Mouse (Mus musculus) right cerebral cortex, postnatal 36 days (tissue): ENCODE results near the gene Zfp697.
"Not testable (repeated sequence)": the region's sequence is repeated elsewhere in the genome, so short reads cannot be mapped to it uniquely, and the experiment has no call there.

Source experiments
- DNase-seq, 2 experiments: peaks; one replicate each; pipeline ENCODE4 v3.0.0; 2022; ENCODE audit warnings: low spot score in 2 of 2, mixed read lengths in 1 of 2

Zfp697 gene

GRCm38 (mm10) chr3:98507229-98507628 lies 125.0 kb downstream of the Zfp697 start:
- DNase-seq = not testable (repeated sequence)

DNA sequence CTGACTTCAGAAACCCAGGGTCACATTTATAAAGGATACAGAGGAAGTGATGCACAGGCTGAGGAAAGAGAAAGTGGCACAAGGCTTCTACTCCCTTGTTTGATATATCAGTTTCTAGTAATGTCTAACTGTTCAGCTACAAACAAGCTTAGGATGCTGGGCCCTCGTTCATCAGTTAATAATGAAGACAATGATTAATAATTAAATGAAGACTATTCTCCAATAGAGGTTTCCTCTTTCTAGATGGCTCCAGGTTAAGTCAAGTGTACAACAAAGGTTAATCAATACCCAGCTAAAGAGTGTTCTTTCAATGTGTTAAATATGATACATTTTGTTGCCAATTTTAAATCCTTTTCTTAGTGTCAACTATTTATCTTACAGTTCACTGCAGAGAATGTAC lies 128.2 kb downstream of the Zfp697 start, which contains the start of gene Hsd3b4:
TSS of gene Hsd3b4 (minus strand) at position 101 of the 400 bp plus-strand sequence.
- DNase-seq = not testable (repeated sequence)

GRCm38 (mm10) chr3:98522779-98523178 lies 140.5 kb downstream of the Zfp697 start:
- DNase-seq = not testable (repeated sequence)

DNA sequence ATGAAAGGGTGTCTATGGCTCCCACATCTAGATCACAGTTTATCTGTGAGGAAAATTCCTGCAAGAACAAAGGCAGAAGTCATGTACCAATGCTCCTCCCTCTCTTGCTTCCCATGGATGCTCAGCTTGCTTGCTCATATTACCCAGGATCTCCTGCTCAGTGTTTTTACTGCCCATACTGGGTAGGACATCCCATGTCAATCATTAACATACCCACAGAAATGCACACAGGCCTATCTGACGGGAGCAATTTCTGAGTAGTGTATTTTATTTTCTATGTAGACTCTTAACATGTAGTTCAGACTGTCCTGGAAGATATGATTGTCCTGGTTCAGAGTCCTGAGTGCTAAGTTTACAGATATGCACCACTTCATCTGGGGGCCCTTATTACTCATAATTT lies 142.3 kb downstream of the Zfp697 start:
- not testable (repeated sequence) for DNase-seq

DNA sequence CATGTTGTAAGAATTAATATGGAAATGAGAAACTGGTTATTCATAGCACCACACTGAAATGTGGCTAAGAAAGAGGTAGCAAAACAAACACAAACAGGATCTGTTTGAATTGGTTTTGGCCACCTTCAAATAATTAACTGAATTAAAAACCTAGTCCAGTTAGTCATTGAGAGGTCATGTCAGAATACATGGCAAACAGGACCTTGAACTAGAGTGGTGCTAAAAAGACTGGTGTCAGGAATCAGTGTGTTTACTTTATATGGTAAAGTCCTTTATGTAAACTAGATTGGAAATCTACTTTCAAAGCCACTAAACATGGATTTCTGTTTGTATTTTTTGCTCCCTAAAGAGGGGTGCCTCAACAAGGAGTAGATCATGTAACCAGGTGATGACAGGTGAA lies 142.7 kb downstream of the Zfp697 start:
- DNase-seq = not testable (repeated sequence)

DNA sequence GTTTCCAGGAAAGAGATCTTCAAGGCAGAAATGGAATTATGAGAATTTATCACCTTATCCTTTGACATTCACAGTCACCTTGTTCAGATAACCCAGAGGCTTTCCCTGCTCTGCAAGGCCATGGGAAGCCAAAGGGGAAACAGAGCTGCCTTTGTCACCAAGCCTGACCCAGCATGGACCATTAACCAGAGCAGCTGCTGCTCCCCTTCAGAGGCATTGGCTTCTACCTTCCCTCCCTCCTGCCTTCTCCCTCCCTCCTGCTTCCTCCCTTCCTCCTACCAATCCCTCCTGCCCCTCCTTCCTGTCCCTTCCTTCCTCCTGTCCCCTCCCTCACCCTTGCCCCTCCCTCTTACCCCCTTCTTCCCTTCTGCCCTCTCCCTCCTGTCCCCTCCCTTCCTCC lies 165.4 kb downstream of the Zfp697 start:
- not testable (repeated sequence) for DNase-seq

DNA sequence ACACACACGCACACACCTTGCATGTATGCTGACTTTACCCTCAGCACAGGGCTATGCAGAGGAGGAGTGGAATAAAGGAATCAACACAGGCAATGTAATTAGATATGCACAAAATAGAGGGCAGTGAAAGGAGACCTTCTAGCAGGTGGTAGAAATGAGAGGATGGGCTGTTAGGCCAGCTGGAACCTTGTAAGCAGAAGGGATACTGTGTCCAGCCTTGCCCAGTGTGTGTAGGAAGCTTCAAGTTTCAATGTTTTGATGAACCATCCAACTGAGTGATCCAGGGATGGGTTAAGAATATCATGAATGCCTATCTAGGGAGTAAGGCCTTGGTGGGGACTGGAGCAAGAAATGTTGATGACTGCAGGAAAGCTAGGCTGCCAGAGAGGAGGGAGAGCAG lies 166.2 kb downstream of the Zfp697 start:
- DNase-seq = not testable (repeated sequence)

GRCm38 (mm10) chr3:98550215-98550614 lies 168.0 kb downstream of the Zfp697 start:
- not testable (repeated sequence) for DNase-seq

GRCm38 (mm10) chr3:98550832-98551231 lies 168.6 kb downstream of the Zfp697 start:
- DNase-seq = not testable (repeated sequence)

- DNase-seq = not testable (repeated sequence)
Observed at GRCm38 (mm10) chr3:98560711-98561110, 178.4 kb downstream of the Zfp697 start.

GRCm38 (mm10) chr3:98563831-98564230 lies 181.6 kb downstream of the Zfp697 start:
- not testable (repeated sequence) for DNase-seq

- DNase-seq = not testable (repeated sequence)
Observed at GRCm38 (mm10) chr3:98564894-98565293, 182.6 kb downstream of the Zfp697 start.

GRCm38 (mm10) chr3:98567717-98568116 lies 185.5 kb downstream of the Zfp697 start:
- not testable (repeated sequence) for DNase-seq

GRCm38 (mm10) chr3:98581024-98581423 lies 198.8 kb downstream of the Zfp697 start:
- peak; percentile 44 to 70 for DNase-seq

DNA sequence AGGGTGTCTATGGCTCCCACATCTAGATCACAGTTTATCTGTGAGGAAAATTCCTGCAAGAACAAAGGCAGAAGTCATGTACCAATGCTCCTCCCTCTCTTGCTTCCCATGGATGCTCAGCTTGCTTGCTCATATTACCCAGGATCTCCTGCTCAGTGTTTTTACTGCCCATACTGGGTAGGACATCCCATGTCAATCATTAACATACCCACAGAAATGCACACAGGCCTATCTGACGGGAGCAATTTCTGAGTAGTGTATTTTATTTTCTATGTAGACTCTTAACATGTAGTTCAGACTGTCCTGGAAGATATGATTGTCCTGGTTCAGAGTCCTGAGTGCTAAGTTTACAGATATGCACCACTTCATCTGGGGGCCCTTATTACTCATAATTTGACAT lies 199.9 kb downstream of the Zfp697 start:
- DNase-seq = not testable (repeated sequence)

GRCm38 (mm10) chr3:98582622-98583021 lies 200.4 kb downstream of the Zfp697 start:
- DNase-seq = not testable (repeated sequence)

DNA sequence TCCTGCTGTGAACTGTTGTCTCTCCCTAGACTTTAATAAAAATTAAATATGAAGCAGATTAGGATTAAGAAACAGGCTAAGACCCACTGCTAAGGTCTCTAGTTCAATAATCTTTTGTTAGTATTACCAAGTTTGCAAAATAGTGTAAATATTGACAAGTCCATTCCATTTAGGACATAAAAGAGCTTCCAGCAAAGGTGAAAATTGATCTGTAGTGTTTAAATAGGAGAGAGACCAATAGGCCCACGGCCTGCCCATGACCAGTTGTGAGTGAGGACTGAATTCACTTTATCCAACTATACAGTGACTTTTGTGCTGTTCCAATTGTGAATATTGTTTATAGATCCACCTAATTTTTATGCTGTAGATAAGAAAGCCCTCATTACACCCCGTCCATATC lies 205.5 kb downstream of the Zfp697 start:
- DNase-seq = no peak

DNA sequence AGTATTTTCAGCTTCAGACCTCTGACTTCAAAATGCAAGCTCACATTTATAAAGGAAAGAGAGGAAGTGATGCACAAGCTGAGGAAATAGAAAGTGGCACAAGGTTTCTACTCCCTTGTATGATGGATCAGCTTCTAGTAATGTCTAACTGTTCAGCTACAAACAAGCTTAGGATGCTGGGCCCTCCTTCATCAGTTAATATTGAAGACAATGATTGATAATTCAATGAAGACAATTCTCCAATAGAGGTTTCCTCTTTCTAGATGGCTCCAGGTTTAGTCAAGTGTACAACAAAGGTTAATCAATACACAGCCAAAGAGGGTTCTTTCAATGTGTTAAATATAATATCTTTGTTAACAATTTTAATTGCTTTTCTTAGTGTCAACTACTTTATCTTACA lies 206.4 kb downstream of the Zfp697 start, which contains the start of gene Gm10681:
TSS of gene Gm10681 (minus strand) at position 101 of the 400 bp plus-strand sequence.
- DNase-seq = no peak

- not testable (repeated sequence) for DNase-seq
Observed at GRCm38 (mm10) chr3:98613540-98613939, 231.3 kb downstream of the Zfp697 start.

- no peak for DNase-seq
Observed at GRCm38 (mm10) chr3:98613963-98614362, 231.7 kb downstream of the Zfp697 start.

- not testable (repeated sequence) for DNase-seq
Observed at GRCm38 (mm10) chr3:98614406-98614927, 232.2 kb downstream of the Zfp697 start.

DNA sequence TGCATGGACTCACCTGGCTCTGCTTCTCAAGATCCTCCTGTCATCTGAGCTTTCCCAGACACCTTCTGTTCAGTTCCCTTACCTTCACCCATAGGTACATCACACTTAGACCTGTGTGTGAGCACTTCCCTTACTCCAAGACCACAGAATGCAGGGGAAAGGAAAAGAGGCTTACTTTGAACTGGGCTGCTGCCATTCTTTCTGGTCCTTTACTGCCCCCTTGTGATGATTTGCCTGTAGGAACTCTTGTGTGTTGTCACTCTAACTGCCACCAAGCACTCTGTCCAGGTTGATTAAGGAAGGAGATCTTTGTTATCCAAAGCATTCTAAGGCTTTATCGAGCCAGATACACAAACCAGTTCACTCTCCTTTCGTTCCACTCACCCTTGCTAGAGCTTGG lies 234.0 kb downstream of the Zfp697 start:
- not testable (repeated sequence) for DNase-seq

DNA sequence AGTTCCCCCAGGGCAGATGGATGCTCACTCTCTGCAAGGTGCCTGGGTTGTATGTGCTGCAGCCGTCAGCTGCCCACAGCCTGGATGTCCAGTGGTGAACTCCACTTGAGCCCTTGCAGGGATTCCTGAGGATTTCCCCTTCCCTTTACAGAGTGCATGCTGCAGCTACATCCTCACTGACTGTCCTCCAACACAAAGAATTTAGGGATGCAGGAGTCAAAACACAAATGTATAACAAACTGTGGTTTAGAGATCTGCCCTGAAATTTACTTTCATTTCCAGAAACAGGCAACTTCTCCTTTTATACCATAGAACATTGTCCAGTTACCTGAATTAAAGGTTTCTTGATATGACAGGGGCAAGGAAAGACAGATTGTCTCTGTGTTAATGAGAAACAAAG lies 234.5 kb downstream of the Zfp697 start:
- DNase-seq = not testable (repeated sequence)

GRCm38 (mm10) chr3:98629633-98630032 lies 247.4 kb downstream of the Zfp697 start:
- no peak for DNase-seq
